Mouse (Mus musculus): ENCODE data around the gene Itih1.

Gene Itih1

GRCm38 (mm10) chr14:30943038-30943437 lies at the start of gene Itih1:
Itih1 (minus strand) TSS chr14:30943289.
- DNase-seq = peak; percentile 23 to 38

GRCm38 (mm10) chr14:30976222-30976621 lies 33.1 kb upstream of the Itih1 start:
- DNase-seq = peak; percentile 57 to 67

GRCm38 (mm10) chr14:30974204-30974603 lies 31.1 kb upstream of the Itih1 start:
- peak in 1 of 2 experiments; percentile 23 for DNase-seq

GRCm38 (mm10) chr14:30960366-30960765 lies 17.3 kb upstream of the Itih1 start:
- peak; percentile 37 to 43 for DNase-seq

GRCm38 (mm10) chr14:30959031-30959430 lies 15.9 kb upstream of the Itih1 start:
- no peak for DNase-seq

GRCm38 (mm10) chr14:30958517-30958916 lies 15.4 kb upstream of the Itih1 start:
- DNase-seq = no peak

- peak; percentile 97 for DNase-seq
Measured at GRCm38 (mm10) chr14:30951154-30951825, 8.2 kb upstream of the Itih1 start, which contains the start of gene Nek4. Nek4 (plus strand) TSS chr14:30951377.

- DNase-seq = no peak
Measured at GRCm38 (mm10) chr14:30949986-30950385, 6.9 kb upstream of the Itih1 start.

- no peak for DNase-seq
Measured at GRCm38 (mm10) chr14:30944745-30945144, 1.7 kb upstream of the Itih1 start.

- peak; percentile 22 to 68 for DNase-seq
Measured at GRCm38 (mm10) chr14:30943860-30944674, 978 bp upstream of the Itih1 start.

GRCm38 (mm10) chr14:30942254-30942653 lies 835 bp downstream of the Itih1 start:
- no peak for DNase-seq

GRCm38 (mm10) chr14:30933351-30933750 lies 9.7 kb downstream of the Itih1 start:
- no peak for DNase-seq

- no peak for DNase-seq
Measured at GRCm38 (mm10) chr14:30930386-30930785, 12.7 kb downstream of the Itih1 start.

- DNase-seq = no peak
Measured at GRCm38 (mm10) chr14:30925492-30925891, 17.6 kb downstream of the Itih1 start.

GRCm38 (mm10) chr14:30923375-30924105 lies 19.5 kb downstream of the Itih1 start, which contains the start of gene Itih3:
Itih3 (minus strand) TSS chr14:30923760.
- DNase-seq = no peak

- DNase-seq = no peak
Measured at GRCm38 (mm10) chr14:30922053-30922670, 20.9 kb downstream of the Itih1 start.

GRCm38 (mm10) chr14:30916516-30916915 lies 26.6 kb downstream of the Itih1 start:
- DNase-seq = no peak

- peak; percentile 15 to 60 for DNase-seq
Measured at GRCm38 (mm10) chr14:30913404-30913803, 29.7 kb downstream of the Itih1 start.

- DNase-seq = peak; percentile 36 to 64
Measured at GRCm38 (mm10) chr14:30912641-30913040, 30.4 kb downstream of the Itih1 start.

- no peak for DNase-seq
Measured at GRCm38 (mm10) chr14:30911141-30911540, 31.9 kb downstream of the Itih1 start.

- no peak for DNase-seq
Measured at GRCm38 (mm10) chr14:30907814-30908265, 35.2 kb downstream of the Itih1 start.

- no peak for DNase-seq
Measured at GRCm38 (mm10) chr14:30906001-30906400, 37.1 kb downstream of the Itih1 start.

- no peak for DNase-seq
Measured at GRCm38 (mm10) chr14:30904307-30904706, 38.8 kb downstream of the Itih1 start.
